Mouse (Mus musculus) embryo, embryonic 9.5 days (tissue): ENCODE measurements around the gene Fam149a.

Experiments
- DNase-seq: peaks from one replicate; pipeline ENCODE4 v3.0.0-alpha.2; 2017; ENCODE audit errors: extremely low spot score

Fam149a gene

DNA sequence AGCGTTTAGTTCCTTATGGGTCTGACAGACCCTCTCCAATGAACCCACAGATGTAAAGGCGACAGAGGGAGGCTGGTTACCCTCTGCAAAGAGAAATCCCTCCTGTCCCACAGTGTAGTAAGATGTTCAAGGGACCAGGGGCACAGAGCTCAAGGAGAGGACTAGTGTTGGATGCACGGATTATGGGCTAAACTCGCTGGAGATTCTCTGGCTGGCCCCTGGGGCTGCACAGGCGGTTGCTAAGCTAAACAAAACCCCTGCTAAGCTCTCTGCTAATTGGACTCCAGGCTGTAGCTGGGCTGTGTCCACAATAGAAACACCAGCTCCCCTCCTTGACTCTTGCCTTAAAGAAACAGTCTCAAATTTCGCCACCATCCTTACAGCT, at the start of gene Fam149a:
TSS of gene Fam149a (minus strand) at position 329 of the 385 bp plus-strand sequence.
- DNase-seq, result peak; percentile 44

DNA sequence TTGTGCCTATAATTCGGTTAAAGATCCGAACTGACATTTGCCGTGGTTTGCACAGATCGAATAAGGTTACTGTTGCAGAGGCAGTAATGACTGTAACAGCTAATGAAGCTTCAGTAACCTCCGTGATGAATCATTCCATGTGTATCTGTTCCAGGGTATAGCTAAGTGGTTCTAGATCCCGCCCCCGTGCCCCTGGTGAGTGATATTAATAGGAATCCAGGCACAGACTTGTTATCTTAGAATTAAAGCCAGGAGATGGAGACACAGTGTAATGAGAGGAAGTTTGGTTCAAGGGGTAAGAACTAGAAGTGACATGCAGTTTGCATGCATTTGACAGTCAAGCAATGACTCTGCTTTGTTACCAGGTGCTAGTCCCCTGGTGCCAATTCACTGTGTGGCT, 38.1 kb upstream of the Fam149a start:
- no peak for DNase-seq

DNA sequence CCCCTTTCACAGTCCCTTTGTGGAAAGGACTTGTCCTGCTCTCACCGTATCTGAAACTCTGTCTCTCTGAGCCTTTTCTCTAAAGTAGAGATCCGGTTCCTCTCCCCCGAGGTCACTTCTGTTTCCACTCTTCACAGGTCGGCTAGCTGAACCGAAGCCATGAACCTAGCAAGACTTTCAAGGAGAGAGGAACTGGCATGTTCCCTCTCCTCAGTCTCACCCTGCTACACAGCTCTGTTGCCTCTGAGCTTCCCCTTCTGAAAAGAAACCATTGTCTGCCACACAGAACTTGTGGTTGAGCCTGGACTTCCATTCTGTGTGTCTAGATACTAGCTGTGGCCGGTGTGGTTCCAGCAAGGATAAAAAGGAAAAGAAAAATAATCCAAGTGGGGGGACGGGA, 32.9 kb upstream of the Fam149a start:
- no peak for DNase-seq

GRCm38 (mm10) chr8:45410882-45411281, 28.8 kb upstream of the Fam149a start, which contains the start of gene Tlr3:
Gene Tlr3, minus strand, starts transcription at chr8:45411080.
- no peak for DNase-seq

DNA sequence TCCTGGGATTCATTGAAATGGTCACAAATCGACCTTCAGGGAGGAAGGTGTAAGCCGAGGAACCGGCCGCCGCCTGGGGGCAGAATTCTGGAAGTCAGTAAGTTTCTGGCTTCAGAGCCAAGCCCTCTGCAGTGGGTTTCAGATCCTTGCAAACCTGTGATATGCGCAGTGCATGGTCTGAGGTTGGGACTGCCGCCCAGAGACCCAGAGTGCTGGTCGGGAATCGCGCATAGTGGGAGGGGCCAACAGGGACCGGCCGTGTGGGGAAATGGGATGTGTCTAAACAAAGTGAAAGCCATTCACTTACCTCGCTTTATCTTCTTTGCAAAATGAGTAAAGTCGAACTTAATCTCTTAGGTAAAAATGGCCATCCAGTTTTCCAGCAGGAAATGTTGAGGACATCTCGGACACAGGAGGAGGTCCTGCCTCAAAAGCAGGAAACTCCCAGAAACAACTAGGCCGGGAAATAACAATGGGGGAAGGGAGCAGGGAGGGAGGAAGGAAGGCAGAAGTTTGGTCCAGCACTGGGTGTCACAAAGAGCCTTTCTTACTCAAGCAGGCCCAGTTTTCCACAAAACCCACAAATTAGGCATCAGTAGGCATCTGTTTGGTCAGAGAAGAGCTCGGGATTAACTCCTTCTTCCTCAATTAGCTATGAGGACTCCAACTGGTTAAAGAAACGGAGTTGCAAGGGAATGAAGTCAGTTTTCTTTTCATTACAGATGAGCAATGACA, 28.2 kb upstream of the Fam149a start:
- DNase-seq, result peak; percentile 68

GRCm38 (mm10) chr8:45409702-45410101, 27.6 kb upstream of the Fam149a start:
- DNase-seq, result no peak

- DNase-seq, result no peak
Measured at GRCm38 (mm10) chr8:45383250-45383649, 1.2 kb upstream of the Fam149a start.

DNA sequence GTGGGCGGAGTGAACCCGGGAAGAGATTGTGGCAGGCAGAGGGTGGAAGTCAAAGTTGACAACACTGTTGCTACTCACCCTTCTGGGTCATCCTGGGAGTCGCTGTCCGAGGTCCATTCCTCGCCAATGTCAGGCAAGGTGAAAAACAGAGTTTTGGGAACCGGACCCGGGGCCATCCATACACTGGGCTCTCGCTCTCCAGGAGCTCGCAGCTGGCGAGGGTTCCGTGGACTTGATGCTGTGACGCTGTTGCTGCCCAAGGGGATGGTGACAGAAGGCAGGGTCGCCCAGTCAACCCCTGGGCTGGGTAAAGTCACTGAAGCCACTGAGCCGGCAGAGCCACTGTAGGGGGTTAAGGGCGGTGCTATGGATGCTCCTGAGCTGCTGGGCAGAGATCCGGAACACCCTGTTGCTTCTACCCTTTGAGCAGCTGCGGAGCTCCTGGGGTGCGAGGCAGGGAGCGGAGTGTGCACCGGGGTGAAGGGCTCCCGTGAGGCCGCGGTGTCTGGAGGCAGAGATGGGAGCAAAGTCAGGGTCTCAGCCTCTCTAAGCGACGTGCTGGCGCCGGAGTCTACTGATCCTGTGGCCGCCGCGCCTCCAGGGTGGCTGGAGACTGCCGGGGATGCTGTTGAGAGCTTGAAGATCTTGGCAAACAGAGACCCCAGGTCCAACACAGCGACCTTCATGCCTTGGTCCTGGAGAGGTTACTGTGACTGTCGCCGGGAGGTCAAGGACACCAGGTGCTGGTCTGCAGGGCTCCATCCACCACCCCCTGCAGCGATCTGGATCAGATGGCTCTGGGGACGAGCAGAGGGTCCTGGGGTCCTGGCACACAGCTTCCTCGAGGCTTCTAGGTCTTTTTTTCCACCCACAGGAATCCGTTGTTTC, 772 bp downstream of the Fam149a start:
- peak; percentile 35 for DNase-seq

- no peak for DNase-seq
Measured at GRCm38 (mm10) chr8:45380598-45380997, 1.5 kb downstream of the Fam149a start.

GRCm38 (mm10) chr8:45374071-45374470, 8.0 kb downstream of the Fam149a start:
- no peak for DNase-seq

DNA sequence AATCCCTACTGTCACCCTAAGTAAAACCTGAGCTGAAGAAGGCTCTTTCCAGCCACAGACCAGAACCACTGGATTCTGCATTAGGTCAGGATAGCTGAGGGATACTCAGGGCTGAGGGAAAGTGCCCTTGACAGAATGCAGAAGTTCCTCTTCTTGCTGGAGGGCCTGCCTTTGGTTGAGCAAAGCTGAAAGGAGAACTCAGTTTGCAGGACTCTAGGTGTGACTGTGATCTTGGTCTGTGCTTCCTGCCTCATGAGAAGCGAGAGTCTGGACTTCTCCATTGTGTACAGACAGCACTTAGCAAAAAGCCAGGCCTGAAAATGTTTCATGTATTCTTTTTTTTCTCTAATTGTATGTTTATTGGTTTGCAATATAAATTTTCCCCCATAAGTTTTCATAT, 14.9 kb downstream of the Fam149a start:
- DNase-seq, result no peak

- DNase-seq, result no peak
Measured at GRCm38 (mm10) chr8:45363220-45363619, 18.9 kb downstream of the Fam149a start.

GRCm38 (mm10) chr8:45362323-45362722, 19.8 kb downstream of the Fam149a start:
- no peak for DNase-seq

DNA sequence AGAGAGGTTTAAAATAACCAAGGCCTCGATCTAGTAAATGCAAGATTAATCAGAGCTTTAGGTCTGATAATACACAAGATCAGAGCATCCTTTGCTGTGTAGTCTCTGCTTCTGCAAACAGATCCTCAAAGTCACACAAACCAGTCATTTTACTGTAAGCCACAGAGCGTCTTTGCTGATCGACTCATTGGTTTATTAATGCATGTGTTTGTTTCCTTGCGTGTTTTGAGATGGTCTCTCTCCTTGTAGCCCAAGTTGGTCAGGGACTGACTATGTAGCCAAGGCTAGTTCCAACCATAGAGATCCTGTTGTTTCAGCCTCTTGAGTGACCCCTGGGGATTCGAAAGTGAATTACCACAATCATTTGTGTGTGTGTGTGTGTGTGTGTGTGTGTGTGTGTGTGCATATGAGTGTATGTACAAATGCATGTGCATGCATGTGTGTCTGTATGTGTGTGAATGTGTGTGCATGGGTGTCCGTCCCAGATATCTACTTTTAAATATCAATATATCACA, 22.9 kb downstream of the Fam149a start:
- peak; percentile 14 for DNase-seq

DNA sequence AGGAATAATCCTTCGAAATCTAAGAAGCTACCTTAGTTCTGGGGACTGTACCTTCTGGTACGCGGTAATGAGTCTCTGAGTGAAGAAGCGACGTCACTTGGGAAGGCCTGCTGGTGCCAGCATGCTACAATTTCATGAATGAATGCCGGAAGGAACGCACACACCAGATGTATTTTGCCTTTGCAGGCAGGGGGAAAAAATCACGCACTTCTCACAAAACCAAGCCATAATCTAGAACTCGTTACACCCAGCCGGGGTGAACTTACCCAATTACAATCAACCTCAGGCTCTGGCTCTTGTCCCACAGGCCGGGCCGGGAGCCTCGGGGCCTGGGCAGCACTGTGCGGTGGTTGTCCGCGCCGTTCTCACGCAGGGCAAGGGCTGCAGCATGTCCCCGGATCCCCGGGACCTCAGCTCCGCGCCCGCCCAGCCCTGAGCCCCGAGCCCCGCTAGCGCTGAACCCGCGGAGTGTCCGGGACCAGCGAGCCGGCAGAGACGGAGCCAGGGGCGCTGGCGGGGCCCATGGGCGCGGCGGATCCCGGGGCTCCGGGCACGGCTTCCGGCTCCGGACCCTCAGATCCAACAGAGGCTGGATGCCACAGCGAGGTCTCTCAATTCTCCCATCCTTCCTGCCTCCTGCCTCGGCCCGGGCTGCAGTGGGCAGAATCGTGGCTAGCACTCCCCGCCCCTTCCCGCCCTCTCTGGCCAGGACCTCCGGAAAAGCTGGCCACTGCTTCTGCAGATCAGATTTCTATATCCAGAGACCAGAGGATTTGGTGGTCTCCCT, 23.8 kb downstream of the Fam149a start:
- peak; percentile 73 for DNase-seq

DNA sequence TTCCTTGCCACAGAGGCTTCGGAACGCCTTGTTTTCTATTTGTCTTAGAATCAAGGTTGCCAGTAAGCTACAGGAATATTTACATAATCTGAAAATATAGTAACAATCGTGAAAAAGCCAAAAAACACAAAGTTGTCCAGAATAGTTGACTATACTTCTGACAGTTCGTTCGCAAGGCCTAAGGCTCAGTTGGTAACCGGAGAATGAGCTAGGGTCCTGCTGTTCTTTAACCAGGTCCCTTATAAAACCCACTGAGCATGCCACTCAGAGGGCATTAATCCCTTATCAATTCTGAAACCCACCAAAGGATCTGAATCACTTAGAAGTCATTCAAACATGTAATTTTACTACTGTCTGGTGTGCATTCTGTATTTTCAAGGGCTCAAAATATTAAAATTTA, 26.3 kb downstream of the Fam149a start:
- DNase-seq, result no peak

- peak; percentile 69 for DNase-seq
Measured at GRCm38 (mm10) chr8:45345031-45345430, 37.1 kb downstream of the Fam149a start.

DNA sequence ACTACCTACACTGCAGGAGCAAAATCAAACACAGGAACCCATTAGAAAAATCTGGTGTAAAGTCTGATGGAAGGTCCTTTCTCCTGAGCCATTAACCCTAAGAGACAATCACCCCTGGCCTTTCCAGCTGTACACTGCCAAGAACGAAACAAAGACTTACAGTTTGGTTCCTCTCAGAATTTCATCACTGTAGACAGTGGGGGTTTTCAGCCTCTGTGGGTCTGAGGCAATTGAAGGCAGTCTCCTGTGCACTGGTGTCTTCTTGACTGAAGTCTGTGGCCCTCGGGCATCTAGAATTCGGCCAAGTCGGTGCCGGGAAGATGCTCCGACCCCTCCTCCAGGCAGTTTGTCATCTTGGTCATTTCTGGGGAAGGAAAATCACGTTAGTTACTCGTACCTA, 37.8 kb downstream of the Fam149a start:
- no peak for DNase-seq

GRCm38 (mm10) chr8:45341630-45342628, 40.2 kb downstream of the Fam149a start:
- no peak for DNase-seq

GRCm38 (mm10) chr8:45333493-45333892, 48.6 kb downstream of the Fam149a start:
- DNase-seq, result peak; percentile 6
